Mouse (Mus musculus): ENCODE results near the gene Tmem273. TPM values are rescaled to one million over a fixed set of nuclear protein-coding genes. Genes with fewer than 3 reads are reported as not detected.

Gene Tmem273
- total and polyA plus RNA-seq, 2 experiments from 2014 or later, result 0.13 TPM; not detected in 1

DNA sequence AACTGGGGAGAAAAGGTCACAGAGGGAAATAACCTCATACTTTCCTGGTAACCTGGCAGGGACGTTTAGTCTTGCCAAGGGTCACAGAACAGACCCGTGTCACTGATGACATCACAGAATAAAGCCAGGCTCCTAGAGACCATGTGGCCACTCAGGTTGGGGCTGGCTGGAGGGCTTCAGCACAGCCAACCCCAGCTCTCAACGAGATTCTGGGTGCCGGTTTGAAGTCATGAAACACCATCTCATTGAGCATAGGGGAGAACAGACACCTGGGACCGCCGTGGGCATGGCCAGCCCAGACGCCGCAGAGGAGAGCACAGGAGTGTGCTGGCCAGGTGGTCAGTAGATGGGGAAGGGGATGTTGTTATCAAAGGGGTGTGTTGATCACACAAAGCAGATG, 48.1 kb downstream of the Tmem273 start, which contains the start of gene Fam170b:
Gene Fam170b (plus strand): TSS at position 116 of the 400 bp plus-strand sequence.
- Histone ChIP-seq H3K27me3 (ENCODE audit: insufficient read depth, low read length) (no peaks in the 10 kb centered on the region), H3K4me1 (ENCODE audit: insufficient read depth) (no peaks in the 10 kb centered on the region), H3K4me2 (ENCODE audit: low read depth) (no peak within 1 kb of the TSS), H3K36me3 (ENCODE audit: insufficient read depth) (no peaks in the 10 kb centered on the region), H3K27ac (ENCODE audit: low read depth, low read length) (no peak within 1 kb of the TSS), H3K4me3 (ENCODE audit: low read depth, low read length) (no peak within 1 kb of the TSS), H3K9me3 (ENCODE audit: low read length) (no peaks in the 10 kb centered on the region), H3K9ac (no peak within 1 kb of the TSS)
- no peak for TF ChIP-seq CTCF (IDR thresholded peaks at IDR 0.05; ENCODE audit: low read depth)
- WGBS, result 81% methylated on average over 8 of the region's 8 CpGs
- no peak for ATAC-seq
- no peak for DNase-seq

DNA sequence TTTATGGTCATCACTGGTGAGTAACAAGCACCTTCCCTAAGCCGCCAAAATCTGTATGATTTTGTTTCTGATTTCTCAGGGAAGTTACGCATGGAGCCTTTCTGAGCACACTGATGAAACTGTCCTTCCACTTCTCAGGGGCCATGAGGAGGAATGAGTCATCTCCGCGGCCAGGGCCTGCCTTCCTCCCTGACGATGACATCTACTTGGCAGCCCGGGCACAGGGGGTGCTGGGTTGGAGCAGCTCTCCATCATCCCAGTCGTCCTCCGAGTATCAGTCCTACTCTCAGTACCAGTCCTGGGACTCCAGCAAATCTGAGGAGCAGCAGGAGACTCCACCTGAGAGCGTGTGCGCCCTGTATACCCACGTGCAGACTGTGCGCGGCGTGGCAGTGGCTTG, 49.4 kb downstream of the Tmem273 start:
- H3K4me2 ChIP-seq (ENCODE audit: low read depth), result no peak overlapping the region
- H3K9me3 ChIP-seq (ENCODE audit: low read length), result no peaks in the 10 kb centered on the region
- H3K4me3 ChIP-seq (ENCODE audit: low read depth, low read length), result no peak overlapping the region
- WGBS, result 89% methylated on average over 14 of the region's 14 CpGs
- no peaks in the 10 kb centered on the region for H3K36me3 ChIP-seq (ENCODE audit: insufficient read depth)
- no peak overlapping the region for H3K27ac ChIP-seq (ENCODE audit: low read depth, low read length)
- no peak overlapping the region for H3K9ac ChIP-seq
- no peak for ATAC-seq
- H3K27me3 ChIP-seq (ENCODE audit: insufficient read depth, low read length), result no peaks in the 10 kb centered on the region
- no peaks in the 10 kb centered on the region for H3K4me1 ChIP-seq (ENCODE audit: insufficient read depth)
- no peak for TF ChIP-seq CTCF (IDR thresholded peaks at IDR 0.05; ENCODE audit: low read depth)
- no peak for DNase-seq

DNA sequence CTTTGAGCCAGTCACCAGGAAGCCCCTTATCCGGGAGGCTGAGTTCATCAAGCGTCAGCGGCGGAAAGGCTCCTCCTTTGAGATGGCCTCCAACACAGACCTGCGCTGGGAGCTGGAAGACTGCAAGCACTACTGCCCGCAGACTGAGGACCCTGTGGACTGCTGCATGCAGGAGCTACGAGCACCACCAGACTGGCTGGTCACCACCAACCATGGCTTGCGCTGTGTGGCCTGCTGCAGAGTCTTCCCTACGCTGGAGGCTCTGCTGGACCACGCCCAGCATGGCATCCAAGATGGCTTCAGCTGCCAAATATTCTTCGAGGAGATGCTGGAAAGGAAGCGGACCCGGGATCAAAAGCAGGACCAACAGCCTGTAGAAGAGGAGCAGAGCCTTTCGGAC, 49.8 kb downstream of the Tmem273 start:
- whole genome bisulfite sequencing, result 82% methylated on average over 14 of the region's 14 CpGs
- no peak overlapping the region for H3K4me3 ChIP-seq (ENCODE audit: low read depth, low read length)
- no peak for TF ChIP-seq CTCF (IDR thresholded peaks at IDR 0.05; ENCODE audit: low read depth)
- no peak overlapping the region for H3K4me2 ChIP-seq (ENCODE audit: low read depth)
- no peaks in the 10 kb centered on the region for H3K4me1 ChIP-seq (ENCODE audit: insufficient read depth)
- H3K27ac ChIP-seq (ENCODE audit: low read depth, low read length), result no peak overlapping the region
- no peaks in the 10 kb centered on the region for H3K36me3 ChIP-seq (ENCODE audit: insufficient read depth)
- ATAC-seq (no peak), DNase-seq (no peak)
- H3K9ac ChIP-seq, result no peak overlapping the region
- no peaks in the 10 kb centered on the region for H3K27me3 ChIP-seq (ENCODE audit: insufficient read depth, low read length)
- no peaks in the 10 kb centered on the region for H3K9me3 ChIP-seq (ENCODE audit: low read length)

DNA sequence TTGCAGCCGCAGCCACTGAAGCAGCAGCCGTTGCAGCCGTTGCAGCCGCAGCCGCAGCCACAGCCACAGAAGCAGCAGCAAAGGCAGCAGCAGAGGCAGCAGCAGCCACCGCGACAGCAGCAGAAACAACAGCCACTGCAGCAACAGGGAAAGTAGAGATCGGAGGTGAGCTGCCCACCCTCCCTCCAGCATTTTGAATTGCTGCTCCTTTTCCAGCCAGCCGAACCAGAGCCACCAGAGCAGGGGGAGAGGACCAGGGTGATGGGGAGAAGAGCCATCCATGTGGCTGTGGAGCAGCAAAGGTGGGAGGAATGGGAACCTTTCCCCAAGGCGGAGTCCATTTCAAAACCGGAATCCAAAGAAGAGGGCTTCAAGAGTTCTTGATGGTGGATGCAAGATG, 50.4 kb downstream of the Tmem273 start:
- no peak overlapping the region for H3K4me2 ChIP-seq (ENCODE audit: low read depth)
- H3K27ac ChIP-seq (ENCODE audit: low read depth, low read length), result no peak overlapping the region
- WGBS, result 92% methylated on average over 11 of the region's 11 CpGs
- no peaks in the 10 kb centered on the region for H3K36me3 ChIP-seq (ENCODE audit: insufficient read depth)
- H3K27me3 ChIP-seq (ENCODE audit: insufficient read depth, low read length), result no peaks in the 10 kb centered on the region
- no peak overlapping the region for H3K4me3 ChIP-seq (ENCODE audit: low read depth, low read length)
- TF ChIP-seq CTCF (IDR thresholded peaks at IDR 0.05; ENCODE audit: low read depth), result no peak
- no peak for DNase-seq
- no peak overlapping the region for H3K9ac ChIP-seq
- no peak for ATAC-seq
- H3K9me3 ChIP-seq (ENCODE audit: low read length), result no peaks in the 10 kb centered on the region
- H3K4me1 ChIP-seq (ENCODE audit: insufficient read depth), result no peaks in the 10 kb centered on the region

DNA sequence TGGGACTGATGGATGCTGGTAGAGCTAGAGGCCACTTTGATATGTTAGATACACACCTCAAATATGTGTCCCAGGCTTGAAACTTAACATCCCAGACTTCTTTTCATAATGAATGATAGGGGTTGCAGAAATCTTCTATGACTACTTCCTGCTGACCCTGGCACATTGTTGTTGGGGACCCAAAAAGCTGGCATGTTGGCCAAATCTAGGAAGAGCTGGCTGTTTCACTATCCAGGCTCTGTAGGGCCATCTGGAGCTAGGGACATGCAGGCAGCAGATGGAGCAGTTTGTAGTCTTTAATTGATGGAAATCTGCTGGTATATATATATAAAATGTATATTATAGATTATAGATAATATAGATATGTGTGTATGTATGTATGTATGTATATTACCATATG, 56.3 kb downstream of the Tmem273 start:
- H3K9me3 ChIP-seq (ENCODE audit: low read length), result no peaks in the 10 kb centered on the region
- H3K9ac ChIP-seq, result no peak overlapping the region
- no peaks in the 10 kb centered on the region for H3K36me3 ChIP-seq (ENCODE audit: insufficient read depth)
- no peak overlapping the region for H3K4me2 ChIP-seq (ENCODE audit: low read depth)
- no peak overlapping the region for H3K27ac ChIP-seq (ENCODE audit: low read depth, low read length)
- H3K4me1 ChIP-seq (ENCODE audit: insufficient read depth), result no peaks in the 10 kb centered on the region
- no peak for TF ChIP-seq CTCF (IDR thresholded peaks at IDR 0.05; ENCODE audit: low read depth)
- no peaks in the 10 kb centered on the region for H3K27me3 ChIP-seq (ENCODE audit: insufficient read depth, low read length)
- DNase-seq (peak; percentile 16), ATAC-seq (no peak)
- no peak overlapping the region for H3K4me3 ChIP-seq (ENCODE audit: low read depth, low read length)

DNA sequence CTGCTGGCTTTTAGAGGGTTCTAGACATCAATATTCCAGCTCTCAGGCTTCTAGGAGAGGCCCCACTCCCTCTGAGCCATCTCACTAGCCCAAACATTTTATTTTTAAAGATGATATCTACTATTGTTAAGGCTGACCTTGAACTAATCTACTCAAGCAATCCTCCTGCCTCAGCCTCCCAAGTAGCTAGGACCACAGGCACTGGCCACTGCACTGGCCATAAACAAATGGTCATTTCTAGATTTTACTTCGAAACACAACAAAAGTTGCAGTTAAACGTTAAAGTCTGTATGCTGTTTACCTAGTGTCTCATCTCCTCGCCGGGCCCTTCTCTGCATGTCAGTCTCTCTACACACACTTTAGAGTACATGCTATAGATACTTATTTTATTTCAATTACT, 68.3 kb downstream of the Tmem273 start:
- no peaks in the 10 kb centered on the region for H3K36me3 ChIP-seq (ENCODE audit: insufficient read depth)
- H3K27me3 ChIP-seq (ENCODE audit: insufficient read depth, low read length), result no peaks in the 10 kb centered on the region
- no peaks in the 10 kb centered on the region for H3K4me1 ChIP-seq (ENCODE audit: insufficient read depth)
- H3K4me3 ChIP-seq (ENCODE audit: low read depth, low read length), result no peak overlapping the region
- DNase-seq, result no peak
- H3K9me3 ChIP-seq (ENCODE audit: low read length), result no peaks in the 10 kb centered on the region
- TF ChIP-seq CTCF (IDR thresholded peaks at IDR 0.05; ENCODE audit: low read depth), result no peak
- ATAC-seq, result no peak
- H3K27ac ChIP-seq (ENCODE audit: low read depth, low read length), result no peak overlapping the region
- no peak overlapping the region for H3K9ac ChIP-seq
- 92% methylated on average over 4 of the region's 4 CpGs for WGBS
- H3K4me2 ChIP-seq (ENCODE audit: low read depth), result no peak overlapping the region

DNA sequence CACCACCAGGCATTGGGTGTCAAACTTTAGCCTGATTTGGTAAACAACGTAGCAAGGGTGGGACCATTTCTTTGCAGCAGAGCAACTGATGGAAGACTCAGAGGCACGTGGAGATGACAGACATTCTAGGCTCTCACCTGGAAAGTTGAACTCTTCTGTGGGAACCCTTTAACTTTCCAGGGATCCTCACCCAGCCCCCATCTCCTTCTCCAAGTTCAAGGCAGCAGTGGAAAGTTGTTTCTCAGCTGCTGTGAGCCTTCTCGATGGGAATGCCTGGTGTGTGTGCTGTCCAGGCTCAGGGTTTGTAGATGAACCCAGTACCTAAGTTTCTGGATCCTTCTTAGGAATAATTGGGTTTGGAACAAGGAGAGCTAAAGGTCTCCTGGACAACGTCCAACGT, 70.5 kb downstream of the Tmem273 start:
- Histone ChIP-seq H3K4me3 (ENCODE audit: low read depth, low read length) (peak overlapping the region; percentile 41), H3K27me3 (ENCODE audit: insufficient read depth, low read length) (no peaks in the 10 kb centered on the region), H3K36me3 (ENCODE audit: insufficient read depth) (no peaks in the 10 kb centered on the region), H3K4me1 (ENCODE audit: insufficient read depth) (no peaks in the 10 kb centered on the region), H3K9me3 (ENCODE audit: low read length) (no peaks in the 10 kb centered on the region), H3K27ac (ENCODE audit: low read depth, low read length) (no peak overlapping the region), H3K9ac (peak overlapping the region; percentile 50; the same call in 1 of the 2 replicates), H3K4me2 (ENCODE audit: low read depth) (peak overlapping the region; percentile 88)
- 39% methylated on average over 5 of the region's 5 CpGs for WGBS
- ATAC-seq (no peak), DNase-seq (no peak)
- no peak for TF ChIP-seq CTCF (IDR thresholded peaks at IDR 0.05; ENCODE audit: low read depth)

All from forebrain, postnatal 0 days (tissue).